Mouse (Mus musculus): ENCODE data around the gene Irf2bp1. TPM values are rescaled to one million over a fixed set of nuclear protein-coding genes. Genes with fewer than 3 reads are reported as not detected.

Irf2bp1 gene
- polyA plus RNA-seq, 1 experiment: 39.4 TPM

- Histone ChIP-seq H3K79me2 (ENCODE audit: control insufficient read depth, insufficient read depth) (peaks cover 33% of the 10 kb centered on the region), H3K79me3 (ENCODE audit: low read depth) (peaks cover 18% of the 10 kb centered on the region), H3K4me3 (ENCODE audit: insufficient read depth, poor library complexity, severe bottlenecking) (no peak overlapping the region), H3ac (ENCODE audit: control insufficient read depth, insufficient read length, low read depth) (no peak overlapping the region), H3K36me3 (ENCODE audit: control insufficient read depth, insufficient read depth) (peaks cover 4% of the 10 kb centered on the region), H3K27me3 (ENCODE audit: control insufficient read depth, insufficient read depth, insufficient read length) (no peaks in the 10 kb centered on the region)
- peak; percentile 95 for TF ChIP-seq CTCF (IDR thresholded peaks at IDR 0.05; ENCODE audit: control insufficient read depth, insufficient read depth, insufficient read length)
- TF ChIP-seq MYOG (IDR thresholded peaks at IDR 0.05; ENCODE audit: control insufficient read depth, extremely low read depth, insufficient read length): no peak
Measured at GRCm38 (mm10) chr7:19006476-19006875, 2.6 kb downstream of the Irf2bp1 start.

GRCm38 (mm10) chr7:19007026-19007977 lies 3.5 kb downstream of the Irf2bp1 start:
- Histone ChIP-seq H3K79me3 (ENCODE audit: low read depth) (peaks cover 18% of the 10 kb centered on the region), H3K79me2 (ENCODE audit: control insufficient read depth, insufficient read depth) (peaks cover 33% of the 10 kb centered on the region), H3K27me3 (ENCODE audit: control insufficient read depth, insufficient read depth, insufficient read length) (no peaks in the 10 kb centered on the region), H3ac (ENCODE audit: control insufficient read depth, insufficient read length, low read depth) (no peak overlapping the region), H3K4me3 (ENCODE audit: insufficient read depth, poor library complexity, severe bottlenecking) (no peak overlapping the region), H3K36me3 (ENCODE audit: control insufficient read depth, insufficient read depth) (peaks cover 4% of the 10 kb centered on the region)
- TF ChIP-seq MAX (IDR thresholded peaks at IDR 0.05): no peak
- TF ChIP-seq USF1 (IDR thresholded peaks at IDR 0.05; ENCODE audit: low read depth): no peak

- Histone ChIP-seq H3K27me3 (ENCODE audit: control insufficient read depth, insufficient read depth, insufficient read length) (no peaks in the 10 kb centered on the region), H3K36me3 (ENCODE audit: control insufficient read depth, insufficient read depth) (peaks cover 4% of the 10 kb centered on the region), H3K79me2 (ENCODE audit: control insufficient read depth, insufficient read depth) (peaks cover 19% of the 10 kb centered on the region), H3ac (ENCODE audit: control insufficient read depth, insufficient read length, low read depth) (no peak overlapping the region), H3K79me3 (ENCODE audit: low read depth) (peaks cover 10% of the 10 kb centered on the region), H3K4me3 (ENCODE audit: insufficient read depth, poor library complexity, severe bottlenecking) (no peak overlapping the region)
- no peak for TF ChIP-seq MAX (IDR thresholded peaks at IDR 0.05)
- no peak for TF ChIP-seq MYOD1 (IDR thresholded peaks at IDR 0.05; ENCODE audit: control insufficient read depth, insufficient read length, low read depth)
- TF ChIP-seq CEBPB (IDR thresholded peaks at IDR 0.05; ENCODE audit: low read depth): no peak
- no peak for TF ChIP-seq CTCF (IDR thresholded peaks at IDR 0.05; ENCODE audit: control insufficient read depth, insufficient read depth, insufficient read length)
- TF ChIP-seq MYOG (IDR thresholded peaks at IDR 0.05; ENCODE audit: control insufficient read depth, extremely low read depth, insufficient read length): no peak
- no peak for TF ChIP-seq USF1 (IDR thresholded peaks at IDR 0.05; ENCODE audit: low read depth)
Measured at GRCm38 (mm10) chr7:19010581-19010980, 6.7 kb downstream of the Irf2bp1 start.

- no peaks in the 10 kb centered on the region for H3K79me3 ChIP-seq (ENCODE audit: low read depth)
- H3K36me3 ChIP-seq (ENCODE audit: control insufficient read depth, insufficient read depth): no peaks in the 10 kb centered on the region
- H3ac ChIP-seq (ENCODE audit: control insufficient read depth, insufficient read length, low read depth): no peak overlapping the region
- H3K27me3 ChIP-seq (ENCODE audit: control insufficient read depth, insufficient read depth, insufficient read length): no peaks in the 10 kb centered on the region
- peaks cover 4% of the 10 kb centered on the region for H3K79me2 ChIP-seq (ENCODE audit: control insufficient read depth, insufficient read depth)
- no peak overlapping the region for H3K4me3 ChIP-seq (ENCODE audit: insufficient read depth, poor library complexity, severe bottlenecking)
- TF ChIP-seq FOSL1 (IDR thresholded peaks at IDR 0.05; ENCODE audit: insufficient read depth, low read length, poor library complexity, severe bottlenecking) (no peak), CEBPB (IDR thresholded peaks at IDR 0.05; ENCODE audit: low read depth) (no peak), CTCF (IDR thresholded peaks at IDR 0.05; ENCODE audit: control insufficient read depth, insufficient read depth, insufficient read length) (no peak), MYOD1 (IDR thresholded peaks at IDR 0.05; ENCODE audit: control insufficient read depth, insufficient read length, low read depth) (no peak), MAX (IDR thresholded peaks at IDR 0.05) (no peak), MYOG (IDR thresholded peaks at IDR 0.05; ENCODE audit: control insufficient read depth, extremely low read depth, insufficient read length) (no peak), USF1 (IDR thresholded peaks at IDR 0.05; ENCODE audit: low read depth) (no peak)
Measured at GRCm38 (mm10) chr7:19012025-19012621, 8.3 kb downstream of the Irf2bp1 start.

- no peaks in the 10 kb centered on the region for H3K27me3 ChIP-seq (ENCODE audit: control insufficient read depth, insufficient read depth, insufficient read length)
- H3K4me3 ChIP-seq (ENCODE audit: insufficient read depth, poor library complexity, severe bottlenecking): no peak overlapping the region
- no peaks in the 10 kb centered on the region for H3K79me2 ChIP-seq (ENCODE audit: control insufficient read depth, insufficient read depth)
- TF ChIP-seq FOSL1 (IDR thresholded peaks at IDR 0.05; ENCODE audit: insufficient read depth, low read length, poor library complexity, severe bottlenecking) (no peak), CEBPB (IDR thresholded peaks at IDR 0.05; ENCODE audit: low read depth) (no peak), USF1 (IDR thresholded peaks at IDR 0.05; ENCODE audit: low read depth) (no peak), MYOD1 (IDR thresholded peaks at IDR 0.05; ENCODE audit: control insufficient read depth, insufficient read length, low read depth) (no peak), MYOG (IDR thresholded peaks at IDR 0.05; ENCODE audit: control insufficient read depth, extremely low read depth, insufficient read length) (no peak), CTCF (IDR thresholded peaks at IDR 0.05; ENCODE audit: control insufficient read depth, insufficient read depth, insufficient read length) (no peak), MAX (IDR thresholded peaks at IDR 0.05) (no peak)
- no peaks in the 10 kb centered on the region for H3K79me3 ChIP-seq (ENCODE audit: low read depth)
- H3ac ChIP-seq (ENCODE audit: control insufficient read depth, insufficient read length, low read depth): no peak overlapping the region
- H3K36me3 ChIP-seq (ENCODE audit: control insufficient read depth, insufficient read depth): no peaks in the 10 kb centered on the region
Measured at GRCm38 (mm10) chr7:19012882-19013281, 9.0 kb downstream of the Irf2bp1 start.

- no peak for TF ChIP-seq MYOD1 (IDR thresholded peaks at IDR 0.05; ENCODE audit: control insufficient read depth, insufficient read length, low read depth)
- TF ChIP-seq CEBPB (IDR thresholded peaks at IDR 0.05; ENCODE audit: low read depth): no peak
- no peak for TF ChIP-seq MAX (IDR thresholded peaks at IDR 0.05)
- TF ChIP-seq USF1 (IDR thresholded peaks at IDR 0.05; ENCODE audit: low read depth): no peak
- TF ChIP-seq CTCF (IDR thresholded peaks at IDR 0.05; ENCODE audit: control insufficient read depth, insufficient read depth, insufficient read length): no peak
- TF ChIP-seq FOSL1 (IDR thresholded peaks at IDR 0.05; ENCODE audit: insufficient read depth, low read length, poor library complexity, severe bottlenecking): no peak
- no peak for TF ChIP-seq MYOG (IDR thresholded peaks at IDR 0.05; ENCODE audit: control insufficient read depth, extremely low read depth, insufficient read length)
- Histone ChIP-seq H3K27me3 (ENCODE audit: control insufficient read depth, insufficient read depth, insufficient read length) (no peaks in the 10 kb centered on the region), H3K4me3 (ENCODE audit: insufficient read depth, poor library complexity, severe bottlenecking) (no peak overlapping the region), H3K79me2 (ENCODE audit: control insufficient read depth, insufficient read depth) (no peaks in the 10 kb centered on the region), H3ac (ENCODE audit: control insufficient read depth, insufficient read length, low read depth) (no peak overlapping the region), H3K36me3 (ENCODE audit: control insufficient read depth, insufficient read depth) (no peaks in the 10 kb centered on the region), H3K79me3 (ENCODE audit: low read depth) (no peaks in the 10 kb centered on the region)
Measured at GRCm38 (mm10) chr7:19014452-19014851, 10.6 kb downstream of the Irf2bp1 start.
